Mouse (Mus musculus) 3T3-L1 (cell line): Measurements from ENCODE around the gene Kcnd2.

Source experiments
- DNase-seq: peaks from one replicate; pipeline ENCODE4 v3.0.0-alpha.2; 2015; ENCODE audit warnings: low read depth, low spot score

The Kcnd2 gene

GRCm38 (mm10) chr6:21684252-21684651, 468.9 kb downstream of the Kcnd2 start:
- DNase-seq = no peak

- no peak for DNase-seq
Observed at GRCm38 (mm10) chr6:21686388-21686787, 471.1 kb downstream of the Kcnd2 start.

- no peak for DNase-seq
Observed at GRCm38 (mm10) chr6:21692861-21693350, 477.6 kb downstream of the Kcnd2 start.

- DNase-seq = no peak
Observed at GRCm38 (mm10) chr6:21697641-21698040, 482.3 kb downstream of the Kcnd2 start.

- no peak for DNase-seq
Observed at GRCm38 (mm10) chr6:21701131-21701530, 485.8 kb downstream of the Kcnd2 start.

GRCm38 (mm10) chr6:21709228-21709627, 493.9 kb downstream of the Kcnd2 start:
- DNase-seq = peak; percentile 60

- no peak for DNase-seq
Observed at GRCm38 (mm10) chr6:21719121-21719520, 503.8 kb downstream of the Kcnd2 start.

GRCm38 (mm10) chr6:21722238-21722637, 506.9 kb downstream of the Kcnd2 start:
- no peak for DNase-seq

GRCm38 (mm10) chr6:21740606-21741005, 525.3 kb downstream of the Kcnd2 start:
- no peak for DNase-seq

- DNase-seq = no peak
Observed at GRCm38 (mm10) chr6:21744615-21745266, 529.4 kb downstream of the Kcnd2 start.

GRCm38 (mm10) chr6:21747536-21747935, 532.2 kb downstream of the Kcnd2 start:
- DNase-seq = peak; percentile 82

- no peak for DNase-seq
Observed at GRCm38 (mm10) chr6:21767787-21768221, 552.5 kb downstream of the Kcnd2 start.

GRCm38 (mm10) chr6:21768745-21769446, 553.6 kb downstream of the Kcnd2 start:
- peak; percentile 57 for DNase-seq

- DNase-seq = no peak
Observed at GRCm38 (mm10) chr6:21769447-21769809, 554.1 kb downstream of the Kcnd2 start.

GRCm38 (mm10) chr6:21774213-21774916, 559.1 kb downstream of the Kcnd2 start:
- no peak for DNase-seq
